Mouse (Mus musculus): Measurements from ENCODE around the gene Slc26a10. TPM values are rescaled to one million over a fixed set of nuclear protein-coding genes. Genes with fewer than 3 reads are reported as not detected.
"Not testable (repeated sequence)": the region's sequence is repeated elsewhere in the genome, so short reads cannot be mapped to it uniquely, and the experiment has no call there.

Slc26a10 gene
- total and polyA plus RNA-seq, 2 experiments from 2014 or later = 0.31 to 1.1 TPM

GRCm38 (mm10) chr10:127134394-127135035 lies 45.9 kb downstream of the Slc26a10 start:
- not testable (repeated sequence) for H3K4me2 ChIP-seq (ENCODE audit: low read depth, low read length); H3K4me3 ChIP-seq (ENCODE audit: low read length); H3K36me3 ChIP-seq (ENCODE audit: insufficient read depth, low read length); DNase-seq (ENCODE audit: low spot score); H3K27ac ChIP-seq; H3K4me1 ChIP-seq (ENCODE audit: insufficient read depth, low read length); ATAC-seq; H3K9me3 ChIP-seq (ENCODE audit: low read length); H3K27me3 ChIP-seq (ENCODE audit: insufficient read depth, low read length); H3K9ac ChIP-seq (replicated peaks; ENCODE audit: low read length)
- WGBS = 90% methylated on average over 3 of the region's 3 CpGs
- peak; percentile 46 for TF ChIP-seq CTCF (IDR thresholded peaks at IDR 0.05; ENCODE audit: low read depth)

- H3K27ac ChIP-seq = no peak overlapping the region
- no peak overlapping the region for H3K4me2 ChIP-seq (ENCODE audit: low read depth, low read length)
- no peak for TF ChIP-seq CTCF (IDR thresholded peaks at IDR 0.05; ENCODE audit: low read depth)
- no peak overlapping the region for H3K9ac ChIP-seq (replicated peaks; ENCODE audit: low read length)
- ATAC-seq = no peak
- H3K27me3 ChIP-seq (ENCODE audit: insufficient read depth, low read length) = no peaks in the 10 kb centered on the region
- no peaks in the 10 kb centered on the region for H3K9me3 ChIP-seq (ENCODE audit: low read length)
- H3K4me3 ChIP-seq (ENCODE audit: low read length) = no peak overlapping the region
- 73% methylated on average over 5 of the region's 5 CpGs for WGBS
- no peak for DNase-seq (ENCODE audit: low spot score)
- H3K36me3 ChIP-seq (ENCODE audit: insufficient read depth, low read length) = no peaks in the 10 kb centered on the region
- no peaks in the 10 kb centered on the region for H3K4me1 ChIP-seq (ENCODE audit: insufficient read depth, low read length)
These were observed 48.0 kb downstream of the Slc26a10 start for GRCm38 (mm10) chr10:127132469-127132868.

- Histone ChIP-seq H3K27ac (no peak overlapping the region), H3K4me2 (ENCODE audit: low read depth, low read length) (no peak overlapping the region), H3K27me3 (ENCODE audit: insufficient read depth, low read length) (no peaks in the 10 kb centered on the region), H3K9ac (replicated peaks; ENCODE audit: low read length) (no peak overlapping the region), H3K4me1 (ENCODE audit: insufficient read depth, low read length) (no peaks in the 10 kb centered on the region), H3K9me3 (ENCODE audit: low read length) (no peaks in the 10 kb centered on the region), H3K36me3 (ENCODE audit: insufficient read depth, low read length) (no peaks in the 10 kb centered on the region), H3K4me3 (ENCODE audit: low read length) (no peak overlapping the region)
- ATAC-seq = no peak
- no peak for TF ChIP-seq CTCF (IDR thresholded peaks at IDR 0.05; ENCODE audit: low read depth)
- 67% methylated on average over 4 of the region's 4 CpGs for WGBS
- DNase-seq (ENCODE audit: low spot score) = no peak
These were observed 51.0 kb downstream of the Slc26a10 start for GRCm38 (mm10) chr10:127129431-127129830.

- no peak for DNase-seq (ENCODE audit: low spot score)
- ATAC-seq = no peak
- H3K9ac ChIP-seq (replicated peaks; ENCODE audit: low read length) = no peak overlapping the region
- no peak for TF ChIP-seq CTCF (IDR thresholded peaks at IDR 0.05; ENCODE audit: low read depth)
- H3K27ac ChIP-seq = no peak overlapping the region
- no peaks in the 10 kb centered on the region for H3K9me3 ChIP-seq (ENCODE audit: low read length)
- no peak overlapping the region for H3K4me2 ChIP-seq (ENCODE audit: low read depth, low read length)
- no peaks in the 10 kb centered on the region for H3K36me3 ChIP-seq (ENCODE audit: insufficient read depth, low read length)
- H3K27me3 ChIP-seq (ENCODE audit: insufficient read depth, low read length) = no peaks in the 10 kb centered on the region
- H3K4me1 ChIP-seq (ENCODE audit: insufficient read depth, low read length) = 0 out of 2 replicates have a peak, but pooled peaks cover 4% of the 10 kb centered on the region
- H3K4me3 ChIP-seq (ENCODE audit: low read length) = no peak overlapping the region
- 85% methylated on average over 7 of the region's 7 CpGs for WGBS
These were observed 52.6 kb downstream of the Slc26a10 start for GRCm38 (mm10) chr10:127127711-127128279.

- no peak overlapping the region for H3K27ac ChIP-seq
- 82% methylated on average over 5 of the region's 5 CpGs for WGBS
- no peak overlapping the region for H3K9ac ChIP-seq (replicated peaks; ENCODE audit: low read length)
- TF ChIP-seq CTCF (IDR thresholded peaks at IDR 0.05; ENCODE audit: low read depth) = no peak
- H3K4me1 ChIP-seq (ENCODE audit: insufficient read depth, low read length) = 0 out of 2 replicates have a peak, but pooled peaks cover 8% of the 10 kb centered on the region
- ATAC-seq (no peak), DNase-seq (ENCODE audit: low spot score) (no peak)
- no peak overlapping the region for H3K4me2 ChIP-seq (ENCODE audit: low read depth, low read length)
- no peaks in the 10 kb centered on the region for H3K36me3 ChIP-seq (ENCODE audit: insufficient read depth, low read length)
- no peaks in the 10 kb centered on the region for H3K27me3 ChIP-seq (ENCODE audit: insufficient read depth, low read length)
- H3K9me3 ChIP-seq (ENCODE audit: low read length) = no peaks in the 10 kb centered on the region
- H3K4me3 ChIP-seq (ENCODE audit: low read length) = no peak overlapping the region
These were observed 53.9 kb downstream of the Slc26a10 start for GRCm38 (mm10) chr10:127126579-127126978.

GRCm38 (mm10) chr10:127125210-127126001 lies 55.0 kb downstream of the Slc26a10 start:
- H3K4me3 ChIP-seq (ENCODE audit: low read length) = no peak overlapping the region
- H3K27ac ChIP-seq = no peak overlapping the region
- peak; percentile 70 for DNase-seq (ENCODE audit: low spot score)
- ATAC-seq = no peak
- WGBS = 76% methylated on average over 9 of the region's 9 CpGs
- TF ChIP-seq CTCF (IDR thresholded peaks at IDR 0.05; ENCODE audit: low read depth) = peak; percentile 70
- no peaks in the 10 kb centered on the region for H3K27me3 ChIP-seq (ENCODE audit: insufficient read depth, low read length)
- no peak overlapping the region for H3K9ac ChIP-seq (replicated peaks; ENCODE audit: low read length)
- no peaks in the 10 kb centered on the region for H3K9me3 ChIP-seq (ENCODE audit: low read length)
- no peaks in the 10 kb centered on the region for H3K36me3 ChIP-seq (ENCODE audit: insufficient read depth, low read length)
- 0 out of 2 replicates have a peak, but pooled peaks cover 8% of the 10 kb centered on the region for H3K4me1 ChIP-seq (ENCODE audit: insufficient read depth, low read length)
- no peak overlapping the region for H3K4me2 ChIP-seq (ENCODE audit: low read depth, low read length)

Data from hindbrain, postnatal 0 days (tissue).